Mouse (Mus musculus) liver, embryonic 14.5 days (tissue): Measurements from ENCODE around the gene Plin5. TPM values are rescaled to one million over a fixed set of nuclear protein-coding genes. Genes with fewer than 3 reads are reported as not detected.

Experiments used
- ATAC-seq: fragments of 200-750 bp; cut with Nextera tagmentation; 2 replicates; pipeline ENCODE4 v1.8.0; 2017; ENCODE audit warnings: moderate number of reproducible peaks, mild to moderate bottlenecking, moderate library complexity; ENCODE audit not compliant: insufficient read depth
- DNase-seq, 3 experiments: peaks; one replicate each; pipeline ENCODE4 v3.0.0-alpha.2; 2012 to 2013; ENCODE audit warnings: low read depth in 3 of 3, low spot score in 3 of 3
- H3K27ac ChIP-seq: fragments of 300-500 bp; sonication (generic); 2 replicates; pipeline ENCODE4 v1.5.1; 2014; ENCODE audit warnings: moderate library complexity, mild to moderate bottlenecking, control low read depth, inconsistent platforms
- H3K27me3 ChIP-seq: fragments of 300-500 bp; sonication (generic); 2 replicates; pipeline ENCODE4 v1.6.1; 2014; ENCODE audit warnings: mild to moderate bottlenecking, low read length, moderate library complexity; ENCODE audit not compliant: control insufficient read depth, insufficient read depth
- H3K36me3 ChIP-seq: fragments of 300-500 bp; sonication (generic); replicated peaks from 2 replicates; pipeline ENCODE4 v1.6.1; 2014; ENCODE audit warnings: low read depth; ENCODE audit not compliant: control insufficient read depth, insufficient read depth
- H3K4me1 ChIP-seq, 2 experiments: fragments of 200-500 bp in 1 of 2; fragments of 300-500 bp in 1 of 2; sonication (generic) in 1 of 2; replicated peaks; 2 replicates each; pipeline ENCODE4 v1.6.1; 2012 to 2014; ENCODE audit warnings: antibody characterized with exemption in 1 of 2, inconsistent platforms in 1 of 2, low read length in 1 of 2; ENCODE audit not compliant: control insufficient read depth in 2 of 2, insufficient read depth in 2 of 2
- H3K4me2 ChIP-seq: fragments of 300-500 bp; sonication (generic); 2 replicates; pipeline ENCODE4 v1.6.1; 2014; ENCODE audit warnings: low read depth, mild to moderate bottlenecking, control low read depth, moderate library complexity
- H3K4me3 ChIP-seq, 2 experiments: fragments of 200-500 bp in 1 of 2; fragments of 300-500 bp in 1 of 2; sonication (generic) in 1 of 2; 2 replicates each; pipeline ENCODE4 v1.5.1; 2012 to 2014; ENCODE audit warnings: low read depth in 2 of 2, low read length in 2 of 2, mild to moderate bottlenecking in 2 of 2, control low read depth in 1 of 2, inconsistent platforms in 1 of 2, moderate library complexity in 1 of 2; ENCODE audit not compliant: insufficient read depth in 1 of 2
- H3K9ac ChIP-seq: fragments of 300-500 bp; sonication (generic); replicated peaks from 2 replicates; pipeline ENCODE4 v1.6.1; 2014; ENCODE audit warnings: mild to moderate bottlenecking, control low read depth, moderate library complexity
- H3K9me3 ChIP-seq: fragments of 300-500 bp; sonication (generic); 2 replicates; pipeline ENCODE4 v1.6.1; 2016; ENCODE audit warnings: low read length, mixed read lengths; ENCODE audit not compliant: control insufficient read depth
- CTCF ChIP-seq: IDR thresholded peaks from 2 replicates; pipeline ENCODE4 v1.5.1; 2016; ENCODE audit warnings: antibody characterized with exemption, low read depth, control low read depth
- EP300 ChIP-seq: IDR thresholded peaks from 2 replicates; pipeline ENCODE4 v1.6.1; 2016; ENCODE audit warnings: antibody characterized with exemption, low read depth
- WGBS: fragments of 180-500 bp; shearing (Covaris S2); extraction: QIAGEN DNeasy Blood & Tissue Kit; methylation state at CpG from one replicate; pipeline ENCODE4 v1.1.7; 2014; ENCODE audit not compliant: insufficient replicate concordance; 5-methylcytosine and 5-hydroxymethylcytosine counted together
- polyA plus RNA-seq, 2 experiments: library from polyadenylated mRNA; depleted of rRNA in 1 of 2; stranded (reverse) in 1 of 2; unstranded in 1 of 2; fragments of >200 nt; fragmentation: Nextera tagmentation in 1 of 2; extraction: Ambion mirVana in 1 of 2; gene quantifications; 2 replicates each; pipeline versions ENCODE4 v1.2.1 to v1.2.3; 2012 to 2014

Gene Plin5
- polyA plus RNA-seq, 2 experiments: 0.11 to 0.34 TPM

- H3K4me1 ChIP-seq: no peaks in the 10 kb centered on the region
- ATAC-seq (no peak), DNase-seq (no peak)
- H3K4me2 ChIP-seq: no peak overlapping the region
- no peaks in the 10 kb centered on the region for H3K36me3 ChIP-seq
- H3K4me3 ChIP-seq: no peak overlapping the region
- H3K27me3 ChIP-seq: peaks cover 16% of the 10 kb centered on the region
- peaks cover 4% of the 10 kb centered on the region; the same call in 1 of the 2 replicates for H3K9me3 ChIP-seq
- TF ChIP-seq CTCF: no peak
- no peak for TF ChIP-seq EP300
- H3K9ac ChIP-seq: no peak overlapping the region
- H3K27ac ChIP-seq: no peak overlapping the region
- 65% methylated on average over 11 of the region's 11 CpGs for WGBS
Observed at GRCm38 (mm10) chr17:56126175-56126574, 8.8 kb upstream of the Plin5 start.

DNA sequence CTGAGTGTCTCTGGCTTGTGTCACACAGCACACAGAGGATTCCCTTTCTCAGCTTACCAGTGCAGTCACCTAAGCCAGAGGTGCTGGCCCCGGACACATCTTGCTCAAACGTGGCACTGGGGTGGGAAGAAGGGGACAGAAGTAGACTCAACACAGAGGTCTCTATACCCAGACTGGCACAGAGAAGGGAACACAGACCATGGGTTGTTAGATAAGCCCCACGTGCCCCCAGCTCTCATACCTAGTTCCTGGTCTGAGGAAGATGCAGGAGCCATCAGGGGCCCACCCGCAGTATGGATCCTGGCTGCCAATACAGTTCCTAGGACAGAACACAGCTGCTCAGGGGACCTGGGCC, 7.9 kb upstream of the Plin5 start:
- Histone ChIP-seq H3K9me3 (peaks cover 4% of the 10 kb centered on the region; the same call in 1 of the 2 replicates), H3K4me1 (no peaks in the 10 kb centered on the region), H3K27ac (no peak overlapping the region), H3K4me2 (no peak overlapping the region), H3K9ac (no peak overlapping the region), H3K27me3 (peaks cover 25% of the 10 kb centered on the region), H3K4me3 (no peak overlapping the region), H3K36me3 (no peaks in the 10 kb centered on the region)
- no peak for TF ChIP-seq CTCF
- no peak for TF ChIP-seq EP300
- WGBS: 72% methylated on average over 4 of the region's 4 CpGs
- no peak for ATAC-seq
- DNase-seq: no peak

GRCm38 (mm10) chr17:56124377-56125275, 7.2 kb upstream of the Plin5 start:
- peak; percentile 88 for TF ChIP-seq CTCF
- no peak for TF ChIP-seq EP300
- peaks cover 4% of the 10 kb centered on the region; the same call in 1 of the 2 replicates for H3K9me3 ChIP-seq
- no peaks in the 10 kb centered on the region for H3K36me3 ChIP-seq
- peak overlapping the region in 1 of 2 experiments; percentile 27; a peak in 2 of 4 replicates for H3K4me3 ChIP-seq
- peak overlapping the region; percentile 51 for H3K4me2 ChIP-seq
- H3K27me3 ChIP-seq: peaks cover 32% of the 10 kb centered on the region
- H3K27ac ChIP-seq: no peak overlapping the region
- no peaks in the 10 kb centered on the region for H3K4me1 ChIP-seq
- ATAC-seq (no peak), DNase-seq (peak in 1 of 3 experiments; percentile 31)
- H3K9ac ChIP-seq: no peak overlapping the region
- 38% methylated on average over 59 of the region's 59 CpGs for WGBS

DNA sequence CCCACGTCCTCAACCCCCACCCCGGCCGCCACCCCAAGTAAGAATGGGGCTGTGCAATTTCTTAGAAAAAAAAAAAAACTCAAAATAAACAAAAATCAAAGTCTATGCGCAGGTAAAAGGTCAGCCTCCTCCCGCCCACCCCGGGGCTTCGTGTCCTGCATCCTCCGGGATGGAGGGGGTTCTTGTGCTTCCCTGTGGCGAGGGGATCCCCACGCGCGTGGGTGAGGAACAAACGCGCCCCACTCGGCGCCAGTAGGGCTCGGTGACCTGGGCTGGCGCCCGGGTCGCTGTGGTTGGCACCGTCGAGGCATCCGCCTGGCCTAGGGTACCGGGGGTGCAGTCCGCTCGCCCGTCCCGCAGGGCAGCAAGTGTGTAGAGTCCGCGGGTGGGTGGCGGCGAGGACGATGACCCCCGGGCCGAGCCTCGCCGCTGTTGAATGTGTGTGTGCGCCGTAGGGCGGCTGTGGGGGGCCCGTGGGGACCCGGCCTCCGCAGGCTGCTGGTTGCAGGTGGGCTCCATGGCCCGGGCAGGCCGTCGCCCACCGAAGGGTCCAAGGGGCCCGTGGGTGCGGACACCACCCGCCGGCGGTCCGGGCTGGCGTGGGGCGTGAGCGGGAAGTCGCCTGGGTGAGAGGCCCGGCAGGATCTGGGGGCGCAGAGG, 6.4 kb upstream of the Plin5 start:
- Histone ChIP-seq H3K27ac (no peak overlapping the region), H3K9me3 (peaks cover 4% of the 10 kb centered on the region; the same call in 1 of the 2 replicates), H3K9ac (no peak overlapping the region), H3K4me3 (no peak overlapping the region), H3K4me2 (peak overlapping the region; percentile 51), H3K27me3 (peaks cover 40% of the 10 kb centered on the region), H3K36me3 (no peaks in the 10 kb centered on the region), H3K4me1 (no peaks in the 10 kb centered on the region)
- ATAC-seq (no peak), DNase-seq (no peak)
- WGBS: 58% methylated on average over 59 of the region's 59 CpGs
- TF ChIP-seq EP300 (no peak), CTCF (no peak)

DNA sequence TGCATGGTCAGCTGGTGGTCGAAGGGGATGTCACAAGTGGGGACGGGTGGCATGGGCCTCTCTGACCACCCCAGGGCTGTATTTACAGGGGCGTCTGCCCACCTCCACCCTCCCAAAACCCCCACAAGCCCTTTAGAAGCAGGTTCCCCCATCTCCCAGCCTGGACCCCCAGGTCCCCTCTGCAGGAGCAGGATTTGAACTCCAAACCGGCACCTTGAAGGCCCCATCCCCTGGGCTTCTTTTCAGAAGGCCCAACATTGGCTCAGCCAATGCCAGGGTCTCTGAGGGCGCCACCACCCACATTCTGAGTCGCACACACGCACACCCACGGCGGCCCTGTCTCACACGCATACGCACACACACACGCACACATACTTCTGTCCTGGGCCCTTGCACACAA, 5.8 kb upstream of the Plin5 start:
- H3K36me3 ChIP-seq: no peaks in the 10 kb centered on the region
- WGBS: 78% methylated on average over 12 of the region's 12 CpGs
- no peaks in the 10 kb centered on the region for H3K4me1 ChIP-seq
- no peak for TF ChIP-seq CTCF
- no peak for TF ChIP-seq EP300
- no peak overlapping the region for H3K27ac ChIP-seq
- peaks cover 4% of the 10 kb centered on the region; the same call in 1 of the 2 replicates for H3K9me3 ChIP-seq
- H3K9ac ChIP-seq: no peak overlapping the region
- H3K4me3 ChIP-seq: no peak overlapping the region
- no peak overlapping the region for H3K4me2 ChIP-seq
- H3K27me3 ChIP-seq: peaks cover 40% of the 10 kb centered on the region
- DNase-seq: no peak
- ATAC-seq: no peak
